21 mouse cellular contexts compared by ENCODE assay signal in genomic region chr1:84257656-84258055, GRCm38 (mm10).
DNase-seq lines count a peak whose midpoint lies in the region; ATAC-seq lines count a peak whose summit lies in the region.
"Had no signal": no experiment of that assay in that cellular context is flagged by ENCODE, and none has a peak within 500 bp of the region (broad histone marks: within the 10 kb centered on the region; RNA-seq: fewer than 3 reads in every experiment).

No protein-coding gene starts in this region.

- no peak for ATAC-seq in limb, embryonic 11.5 days (ENCODE audit: insufficient number of reproducible peaks, low FRiP score, low TSS enrichment, low read depth)
- no peak for ATAC-seq in midbrain, embryonic 11.5 days (ENCODE audit: low FRiP score)
- ATAC-seq in midbrain, embryonic 16.5 days = no peak
- ATAC-seq: activated CD4-positive, CD25-positive, alpha-beta regulatory T cell, adult 4 months; CD4-positive, CD25-positive, alpha-beta regulatory T cell, adult 4 months; Patski had no signal

- 95% methylated on average over 2 of the region's 2 CpGs for WGBS in limb, embryonic 11.5 days
- WGBS in limb, embryonic 10.5 days = 93% methylated on average over 2 of the region's 2 CpGs
- WGBS in midbrain, embryonic 11.5 days = 90% methylated on average over 2 of the region's 2 CpGs
- WGBS in midbrain, embryonic 16.5 days = 95% methylated on average over 2 of the region's 2 CpGs

- no peak overlapping the region for H3K27ac ChIP-seq in limb, embryonic 11.5 days (replicated peaks; ENCODE audit: low read depth, low read length)
- H3K27ac ChIP-seq in limb, embryonic 10.5 days = no peak overlapping the region
- H3K27ac ChIP-seq in midbrain, embryonic 11.5 days (ENCODE audit: low read depth, low read length) = no peak overlapping the region
- H3K27ac ChIP-seq in midbrain, embryonic 16.5 days (ENCODE audit: low read length) = no peak overlapping the region

- H3K9me3 ChIP-seq in limb, embryonic 11.5 days (ENCODE audit: control insufficient read depth, low read length) = no peaks in the 10 kb centered on the region
- no peaks in the 10 kb centered on the region for H3K9me3 ChIP-seq in limb, embryonic 10.5 days (replicated peaks)
- no peaks in the 10 kb centered on the region for H3K9me3 ChIP-seq in midbrain, embryonic 11.5 days (ENCODE audit: control insufficient read depth, low read length)
- H3K9me3 ChIP-seq in midbrain, embryonic 16.5 days (replicated peaks; ENCODE audit: control insufficient read depth, low read length, poor library complexity, severe bottlenecking) = no peaks in the 10 kb centered on the region

- H3K9ac ChIP-seq in limb, embryonic 11.5 days (ENCODE audit: low read length) = no peak overlapping the region
- H3K9ac ChIP-seq in midbrain, embryonic 11.5 days (ENCODE audit: low read length) = no peak overlapping the region
- no peak overlapping the region for H3K9ac ChIP-seq in midbrain, embryonic 16.5 days (ENCODE audit: low read depth, low read length)

- peak; percentile 80 for DNase-seq in heart, adult 11 months
- no peak for DNase-seq in heart, adult 8-10 months (ENCODE audit: low spot score)
- peak; percentile 3 for DNase-seq in limb, embryonic 11.5 days (ENCODE audit: low spot score)
- DNase-seq in limb, embryonic 10.5 days (ENCODE audit: low spot score) = no peak
- peak; percentile 67 for DNase-seq in midbrain, embryonic 11.5 days (ENCODE audit: low spot score, missing footprints)
- DNase-seq: adrenal gland, adult 2 months; adrenal gland, adult 8-10 months; adrenal gland, postnatal 10 days; adrenal gland, postnatal 14 days; adrenal gland, postnatal 25 days; adrenal gland, postnatal 36 days; B cell, adult 2 months; cerebellum, adult 11 months; cerebellum, adult 11-12 months; cerebellum, adult 18-20 months had no signal

- H3K4me1 ChIP-seq in limb, embryonic 11.5 days (ENCODE audit: control insufficient read depth, insufficient read depth, low read length) = no peaks in the 10 kb centered on the region
- H3K4me1 ChIP-seq in limb, embryonic 10.5 days = 0 out of 2 replicates have a peak, but pooled peaks cover 4% of the 10 kb centered on the region
- no peaks in the 10 kb centered on the region for H3K4me1 ChIP-seq in midbrain, embryonic 11.5 days (ENCODE audit: control insufficient read depth, insufficient read depth, low read length)
- H3K4me1 ChIP-seq in midbrain, embryonic 16.5 days (ENCODE audit: control insufficient read depth, insufficient read depth, low read length) = no peaks in the 10 kb centered on the region

- H3K27me3 ChIP-seq in limb, embryonic 11.5 days (ENCODE audit: control insufficient read depth, insufficient read depth, low read length) = no peaks in the 10 kb centered on the region
- no peaks in the 10 kb centered on the region for H3K27me3 ChIP-seq in limb, embryonic 10.5 days (ENCODE audit: low read depth, poor library complexity, severe bottlenecking)
- no peaks in the 10 kb centered on the region for H3K27me3 ChIP-seq in midbrain, embryonic 11.5 days (ENCODE audit: control insufficient read depth, insufficient read depth, low read length)
- no peaks in the 10 kb centered on the region for H3K27me3 ChIP-seq in midbrain, embryonic 16.5 days (ENCODE audit: control insufficient read depth, insufficient read depth, low read depth, low read length)
- H3K27me3 ChIP-seq: CH12.LX, Patski had no signal

- no peak overlapping the region for H3K4me3 ChIP-seq in limb, embryonic 11.5 days (ENCODE audit: low read depth, low read length)
- no peak overlapping the region for H3K4me3 ChIP-seq in limb, embryonic 10.5 days
- H3K4me3 ChIP-seq in midbrain, embryonic 11.5 days (ENCODE audit: low read depth, low read length) = no peak overlapping the region
- H3K4me3 ChIP-seq in midbrain, embryonic 16.5 days (ENCODE audit: low read depth, low read length) = no peak overlapping the region

- no peaks in the 10 kb centered on the region for H3K36me3 ChIP-seq in limb, embryonic 11.5 days (ENCODE audit: control insufficient read depth, insufficient read depth, low read length)
- no peaks in the 10 kb centered on the region for H3K36me3 ChIP-seq in limb, embryonic 10.5 days
- H3K36me3 ChIP-seq in midbrain, embryonic 11.5 days (ENCODE audit: control insufficient read depth, insufficient read depth, low read length) = no peaks in the 10 kb centered on the region
- no peaks in the 10 kb centered on the region for H3K36me3 ChIP-seq in midbrain, embryonic 16.5 days (ENCODE audit: control insufficient read depth, insufficient read depth, low read length)
- H3K36me3 ChIP-seq: G1E had no signal

- no peak overlapping the region for H3K4me2 ChIP-seq in limb, embryonic 11.5 days (ENCODE audit: low read depth, severe bottlenecking)
- H3K4me2 ChIP-seq in midbrain, embryonic 11.5 days = no peak overlapping the region
- no peak overlapping the region for H3K4me2 ChIP-seq in midbrain, embryonic 16.5 days (ENCODE audit: low read length)

Comparison
In these comparisons a context has a peak if more than half of its experiments do, and no peak if none do; other contexts are left out.
1. DNase-seq: peak in heart, adult 11 months (single experiment), limb, embryonic 11.5 days (single experiment) and midbrain, embryonic 11.5 days (single experiment); none in heart, adult 8-10 months (single experiment) and limb, embryonic 10.5 days (single experiment).